Mouse (Mus musculus): ENCODE measurements around the gene Pde10a.

GRCm38 (mm10) chr17:8763248-8763647, 238.1 kb downstream of the Pde10a start:
- TF ChIP-seq GATA1 (IDR thresholded peaks at IDR 0.05; ENCODE audit: borderline replicate concordance, low read length): no peak
- TF ChIP-seq FLI1 (IDR thresholded peaks at IDR 0.05; ENCODE audit: low read length): no peak

Data from megakaryocyte, embryonic 14.5 days (primary cell).